Mouse (Mus musculus): Measurements from ENCODE around the gene Ifne.
A peak's percentile ranks its signal among the peaks of the same experiment; 100 is the strongest.

- TF ChIP-seq POLR2A (IDR thresholded peaks at IDR 0.05; ENCODE audit: low read depth, low read length) (no peak), CTCF (IDR thresholded peaks at IDR 0.05; ENCODE audit: extremely low read depth, insufficient read depth, insufficient read length, insufficient replicate concordance) (peak; percentile 99)
Observed at GRCm38 (mm10) chr4:88867366-88867925, 12.6 kb downstream of the Ifne start.

All from spleen, adult 2 months (tissue).